Mouse (Mus musculus) left cerebral cortex, adult 11 months (tissue): ENCODE results near the gene Dlx3.

ENCODE experiments used
- DNase-seq: peaks from one replicate; pipeline ENCODE4 v3.0.0; 2022; ENCODE audit warnings: low spot score

Dlx3 gene

DNA sequence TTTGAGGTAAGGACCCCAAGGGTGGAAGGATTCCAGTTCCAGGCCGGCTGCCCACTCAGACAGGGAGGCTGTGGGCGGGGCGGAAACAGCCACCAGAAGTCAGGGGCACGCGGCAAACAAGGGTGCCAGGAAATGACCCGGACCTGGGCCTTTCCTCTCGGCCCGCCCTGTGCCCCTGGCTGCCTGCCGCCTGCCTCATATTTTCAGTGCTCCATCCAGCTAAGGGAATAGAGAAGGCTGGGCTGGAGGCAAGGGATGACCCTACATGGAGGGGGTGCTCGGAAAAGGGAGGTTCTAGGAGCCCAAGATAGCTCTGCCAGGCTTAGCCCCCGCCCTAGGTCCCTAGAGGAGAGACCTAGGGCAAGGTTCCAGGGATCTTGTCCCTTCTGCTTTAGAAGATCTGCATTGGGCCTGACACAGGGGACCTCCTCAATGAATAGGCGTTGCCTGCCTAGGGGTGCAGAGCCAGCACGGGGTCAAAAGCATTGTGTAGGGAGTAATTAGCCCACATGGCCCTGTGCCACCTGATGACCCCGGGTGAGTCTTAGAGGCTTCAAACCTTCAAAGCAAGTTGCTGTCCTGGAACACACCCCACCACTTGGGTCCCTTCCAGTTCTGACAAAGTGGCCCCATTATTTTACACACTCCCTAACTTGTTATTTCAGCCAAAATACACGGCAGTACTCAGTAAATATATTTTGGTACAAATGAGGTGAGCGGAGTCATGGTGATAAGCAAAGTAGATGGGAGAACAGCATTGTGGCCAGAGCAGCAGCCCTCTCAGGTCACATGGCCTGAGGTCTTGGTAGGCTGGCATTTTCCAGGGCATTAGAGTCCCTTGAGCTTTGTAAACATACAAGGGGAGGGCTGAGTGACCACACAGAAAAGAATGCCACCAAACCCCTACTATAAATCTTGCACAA lies 30.8 kb upstream of the Dlx3 start:
- DNase-seq = no peak

DNA sequence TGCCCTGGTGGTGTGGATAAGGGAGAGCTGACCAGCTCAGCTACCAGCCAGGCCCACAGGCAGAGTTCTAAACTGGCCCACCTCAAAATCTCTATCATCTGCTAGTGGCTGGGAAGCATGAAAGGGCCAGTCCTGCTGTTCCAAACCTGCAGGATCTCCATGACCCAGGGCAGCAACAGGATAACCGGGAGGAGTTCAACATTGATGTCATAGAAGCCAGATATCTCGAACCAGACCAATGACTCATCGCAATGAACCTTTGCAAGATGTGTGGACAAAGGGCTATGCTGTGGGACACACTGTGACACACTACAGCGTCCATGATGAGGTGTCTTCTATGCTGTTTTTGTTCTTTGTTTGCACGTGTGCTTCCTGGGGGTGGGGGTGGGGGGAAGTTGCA lies 26.8 kb upstream of the Dlx3 start:
- no peak for DNase-seq

DNA sequence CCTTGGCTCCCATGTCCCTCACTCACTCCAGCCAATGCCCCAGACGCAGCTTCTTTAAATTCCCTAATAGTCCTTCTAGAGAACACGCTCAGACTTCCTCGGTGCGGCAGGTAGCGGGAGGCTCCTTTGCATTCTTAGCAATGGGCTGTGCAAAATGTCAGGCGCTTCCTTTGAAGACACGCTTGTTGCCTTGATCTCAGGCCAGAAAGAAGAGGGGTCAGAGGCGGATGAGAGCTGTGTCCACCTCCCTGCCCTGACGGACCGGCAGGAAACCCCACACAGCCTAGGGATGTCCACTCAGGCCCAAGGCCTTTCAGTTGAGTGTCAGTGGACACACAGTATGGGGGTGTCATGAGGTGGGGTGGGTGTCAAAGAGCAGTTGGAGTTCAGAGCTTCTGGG lies 24.3 kb upstream of the Dlx3 start:
- DNase-seq = no peak

DNA sequence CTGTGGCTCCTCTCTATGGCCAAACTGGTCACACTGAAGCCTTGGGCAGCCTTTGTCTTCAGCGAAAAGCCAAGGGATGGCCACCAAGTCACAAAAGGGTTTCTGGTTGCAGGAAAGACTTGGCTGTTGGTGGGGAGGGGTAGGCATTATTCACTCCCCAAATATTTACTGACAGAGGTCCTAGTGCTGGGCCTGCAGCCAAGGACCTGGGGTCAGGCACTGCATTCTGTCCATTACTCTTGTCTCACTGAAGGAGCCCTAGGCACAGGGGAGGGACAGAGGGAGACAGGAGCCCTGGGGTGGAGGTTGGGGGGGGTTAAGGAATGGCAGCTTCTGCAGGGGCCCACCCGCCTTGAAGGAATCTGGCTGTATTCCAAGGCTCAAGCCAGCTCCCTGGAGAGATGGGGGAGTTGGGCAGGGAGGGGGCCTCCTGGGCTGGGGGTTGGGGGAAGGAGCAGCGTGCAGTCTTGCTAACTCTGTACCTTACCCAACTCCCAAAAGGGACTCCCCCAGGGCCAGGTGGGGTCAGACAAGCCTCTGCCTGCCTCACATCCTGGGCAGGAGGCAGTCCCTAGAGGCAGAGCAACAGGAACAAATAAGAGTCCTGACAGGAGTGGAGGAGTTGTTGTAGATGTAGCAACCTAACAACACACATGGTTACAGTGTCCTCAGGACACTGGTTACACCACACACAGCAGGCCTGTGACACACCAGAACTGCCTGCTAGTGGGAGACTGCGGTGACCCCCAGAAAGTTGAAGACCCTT lies 23.1 kb upstream of the Dlx3 start:
- no peak for DNase-seq

DNA sequence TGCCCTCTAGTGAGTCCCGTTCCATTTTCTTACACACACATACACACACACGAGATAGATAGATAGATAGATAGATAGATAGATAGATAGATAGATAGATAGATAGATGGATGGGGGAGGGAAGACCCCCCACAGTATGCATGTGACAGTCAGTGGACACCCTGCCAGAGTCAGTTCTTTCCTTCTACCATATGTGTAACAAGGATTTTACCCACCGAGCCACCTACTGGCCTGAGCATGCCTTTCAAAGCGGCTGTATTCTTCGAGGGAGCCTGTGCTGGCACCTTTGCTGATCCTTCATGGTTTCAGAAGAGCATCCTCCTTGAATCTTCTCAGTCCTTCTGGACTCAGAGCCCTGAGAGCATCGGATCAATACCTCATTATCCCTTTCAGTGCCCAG lies 22.0 kb upstream of the Dlx3 start:
- DNase-seq = no peak

DNA sequence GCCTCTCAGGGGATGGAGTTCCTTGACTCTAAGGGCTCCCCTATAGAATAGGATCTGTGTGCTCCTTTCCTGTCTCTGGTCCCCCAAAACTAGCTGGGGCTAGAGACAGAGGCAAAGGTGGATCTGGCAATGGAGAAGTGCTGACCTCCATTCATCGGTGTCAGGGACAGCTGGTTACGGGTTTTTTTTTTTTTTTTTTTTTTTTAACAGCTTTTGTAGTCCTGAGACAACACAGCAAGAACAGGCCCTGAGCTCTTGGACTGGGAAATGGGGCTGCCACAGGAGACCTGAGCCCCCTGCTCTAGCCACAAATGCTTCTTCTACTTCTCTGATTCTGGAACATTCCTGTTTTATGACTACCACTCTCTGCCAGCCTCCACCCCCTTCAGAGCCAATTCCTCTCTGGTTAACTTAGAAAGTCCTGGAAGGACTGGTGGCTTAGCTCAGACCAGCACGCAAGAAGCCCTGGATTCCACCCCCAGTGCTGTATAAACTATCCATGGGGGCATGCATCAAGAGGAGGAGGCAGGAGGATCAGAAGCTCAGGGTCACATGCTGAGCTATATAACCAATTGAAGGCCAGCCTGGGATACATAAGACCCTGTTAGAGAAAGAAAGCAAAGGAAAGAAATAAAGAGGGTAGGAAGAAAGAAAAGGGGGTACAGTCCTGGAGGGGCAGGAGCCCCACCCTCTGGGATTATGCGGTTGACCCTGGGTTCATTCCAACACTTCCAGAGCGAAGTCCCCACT lies 21.4 kb upstream of the Dlx3 start:
- no peak for DNase-seq

- DNase-seq = no peak
Measured at GRCm38 (mm10) chr11:95100393-95100792, 19.5 kb upstream of the Dlx3 start.

DNA sequence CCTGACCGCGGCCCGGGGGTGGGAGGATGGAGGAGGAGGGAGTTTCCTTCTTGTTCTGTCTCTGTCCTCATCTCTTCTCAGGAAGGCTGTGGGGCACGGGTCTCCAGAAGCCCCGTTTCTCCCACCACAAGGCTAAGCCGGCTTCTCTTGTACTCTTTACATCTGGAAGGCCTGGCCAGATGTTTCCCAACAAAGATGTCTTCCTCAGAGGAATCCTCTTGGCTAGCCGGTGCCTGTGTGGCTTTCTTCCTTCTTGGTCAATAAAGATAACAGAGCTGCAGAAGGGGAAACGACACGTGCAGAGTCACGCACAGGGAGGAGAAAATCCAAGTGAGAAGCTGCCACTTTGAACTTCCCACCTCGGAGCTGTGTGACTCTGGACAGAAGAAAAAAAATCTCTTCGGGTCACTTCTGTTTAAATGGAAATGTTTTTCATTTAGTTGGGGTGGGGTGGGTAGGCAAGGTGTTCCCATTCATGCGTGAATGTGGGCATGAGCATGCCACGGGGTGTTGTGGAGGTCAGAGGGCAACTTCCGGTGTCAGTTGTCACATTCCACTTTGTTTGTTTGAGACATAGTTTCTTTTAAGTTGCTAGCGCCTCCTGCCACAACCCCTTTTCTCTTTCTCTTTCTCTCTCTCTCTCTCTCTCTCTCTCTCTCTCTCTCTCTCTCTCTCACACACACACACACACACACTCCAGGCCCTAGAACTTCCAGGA lies 18.7 kb upstream of the Dlx3 start:
- DNase-seq = no peak

- no peak for DNase-seq
Measured at GRCm38 (mm10) chr11:95102161-95102904, 17.6 kb upstream of the Dlx3 start.

- DNase-seq = no peak
Measured at GRCm38 (mm10) chr11:95104266-95104665, 15.7 kb upstream of the Dlx3 start.

DNA sequence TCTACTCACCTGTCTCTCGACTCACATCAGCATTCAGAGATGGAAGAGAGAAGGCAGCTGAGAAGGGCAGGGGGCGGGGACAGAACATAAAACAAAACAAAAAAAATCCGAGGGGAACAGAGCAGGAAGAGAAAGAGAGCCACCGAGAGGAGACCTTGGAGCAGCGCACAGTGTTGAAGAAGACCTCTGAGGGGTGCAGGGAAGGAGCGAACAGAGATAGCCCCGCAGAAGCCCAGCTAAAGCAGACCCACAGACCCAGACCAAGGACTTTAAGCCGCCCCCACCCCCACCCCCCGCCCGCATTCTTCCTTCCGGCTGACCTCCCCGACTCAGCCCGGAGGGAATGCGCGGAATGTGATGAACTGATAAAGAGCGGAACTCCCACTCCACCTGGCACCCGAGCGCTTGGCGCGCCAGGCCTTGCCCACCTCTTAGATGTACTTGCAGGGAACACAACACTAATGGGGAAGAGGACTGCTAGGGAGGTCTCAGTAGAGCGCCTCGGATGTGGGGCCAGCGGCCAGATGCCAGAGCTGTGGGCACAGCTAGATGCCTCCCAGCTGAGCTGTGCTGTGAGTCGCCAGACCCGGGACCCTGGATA lies 14.5 kb upstream of the Dlx3 start:
- DNase-seq = no peak

- peak; percentile 39 for DNase-seq
Measured at GRCm38 (mm10) chr11:95106440-95107236, 13.3 kb upstream of the Dlx3 start.

GRCm38 (mm10) chr11:95109000-95109399 lies 10.9 kb upstream of the Dlx3 start:
- no peak for DNase-seq

DNA sequence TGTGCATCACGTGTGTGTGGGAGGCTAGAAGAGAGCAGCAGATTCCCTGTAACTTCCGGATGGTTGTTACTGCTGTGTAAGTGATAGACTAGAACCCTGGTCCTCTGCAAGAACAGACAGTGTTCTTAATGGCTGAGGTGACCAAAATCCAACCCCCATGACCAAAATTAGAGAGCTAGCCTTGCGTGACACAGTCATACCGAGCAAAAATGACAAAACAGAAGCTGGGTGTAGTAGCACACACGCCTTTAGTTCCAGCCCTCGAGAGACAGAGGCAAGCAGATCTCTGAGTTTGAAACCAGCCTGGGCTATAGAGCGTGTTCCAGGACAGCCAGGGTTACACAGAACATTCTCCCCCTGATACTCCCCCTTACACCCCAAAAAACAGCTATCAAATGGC lies 9.8 kb upstream of the Dlx3 start:
- no peak for DNase-seq

GRCm38 (mm10) chr11:95117030-95117429 lies 2.9 kb upstream of the Dlx3 start:
- DNase-seq = peak; percentile 42

DNA sequence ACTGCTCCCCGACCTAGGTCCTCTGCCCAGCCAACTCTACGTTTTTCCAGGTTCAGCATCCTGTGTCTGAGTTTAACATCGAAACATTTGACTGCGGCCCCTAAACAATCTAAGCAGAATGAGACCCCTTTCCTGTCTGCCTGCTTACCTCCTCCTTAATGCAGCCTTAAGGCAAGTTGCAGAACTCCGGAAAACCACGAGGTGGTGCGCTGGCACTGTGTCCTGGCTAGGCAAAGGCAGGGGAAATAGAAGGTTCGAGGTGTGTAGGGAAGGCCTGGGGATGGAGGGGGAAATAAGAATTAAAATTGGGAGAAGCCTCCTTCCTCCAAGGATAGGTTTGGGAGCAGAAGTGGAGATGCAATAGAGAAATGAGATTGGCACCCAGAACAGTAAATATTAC lies 1.4 kb upstream of the Dlx3 start:
- DNase-seq = peak; percentile 45

GRCm38 (mm10) chr11:95120633-95121020 lies 708 bp downstream of the Dlx3 start:
- DNase-seq = no peak

GRCm38 (mm10) chr11:95121161-95122099 lies 1.5 kb downstream of the Dlx3 start:
- no peak for DNase-seq

DNA sequence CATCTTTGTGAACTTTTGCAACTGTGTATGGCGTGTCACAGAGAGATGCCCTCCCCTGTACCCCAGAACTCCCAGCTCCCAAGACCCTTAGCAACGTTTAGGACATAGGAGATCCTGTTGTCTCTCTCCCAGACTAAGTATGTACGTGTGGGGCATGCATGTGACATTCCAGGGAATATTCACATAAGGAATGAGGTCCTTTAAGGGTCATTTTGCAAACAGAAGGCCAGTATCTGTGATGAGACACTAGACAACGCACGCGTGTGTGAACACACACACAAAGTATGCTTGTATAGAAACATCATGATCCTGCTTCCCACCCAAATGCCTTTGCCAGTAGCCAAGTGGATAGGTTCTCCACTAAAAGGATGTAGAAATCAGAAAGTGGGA lies 2.2 kb downstream of the Dlx3 start:
- no peak for DNase-seq
